Mouse (Mus musculus): ENCODE data around the gene Rplp2. TPM values are rescaled to one million over a fixed set of nuclear protein-coding genes. Genes with fewer than 3 reads are reported as not detected.

Gene Rplp2
- polyA plus RNA-seq, 1 experiment from 2014 or later: 941 TPM

DNA sequence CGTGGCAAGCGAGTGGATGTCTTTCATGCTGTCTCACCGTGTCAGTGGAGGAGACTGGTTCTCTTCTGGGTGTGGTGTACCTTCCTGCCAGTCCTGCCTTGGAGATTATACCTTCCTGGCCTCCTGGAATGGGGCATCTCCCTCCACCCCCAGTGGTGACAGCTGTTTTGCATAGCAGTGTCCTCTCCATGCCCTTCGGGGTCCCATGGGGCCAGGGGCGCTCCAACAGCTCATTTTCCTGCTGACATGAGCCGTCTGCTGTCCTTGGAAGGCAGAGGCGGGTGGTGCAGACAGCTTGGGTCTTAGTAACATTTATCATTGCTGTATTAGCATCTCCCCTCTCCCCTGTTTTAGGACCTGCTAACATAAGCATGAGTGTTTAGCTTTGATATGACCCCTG lies 40.0 kb downstream of the Rplp2 start:
- H3K4me3 ChIP-seq: no peak overlapping the region
- no peaks in the 10 kb centered on the region for H3K9me3 ChIP-seq (replicated peaks)
- H3K27ac ChIP-seq (ENCODE audit: poor library complexity, severe bottlenecking): no peak overlapping the region
- peaks cover 20% of the 10 kb centered on the region for H3K36me3 ChIP-seq
- peaks cover 19% of the 10 kb centered on the region for H3K4me1 ChIP-seq (replicated peaks)
- ATAC-seq (ENCODE audit: insufficient number of reproducible peaks, low FRiP score): no peak
- 69% methylated on average over 7 of the region's 7 CpGs for WGBS
- H3K27me3 ChIP-seq (replicated peaks): peaks cover 13% of the 10 kb centered on the region
- H3K9ac ChIP-seq: no peak overlapping the region
- no peak overlapping the region for H3K4me2 ChIP-seq

DNA sequence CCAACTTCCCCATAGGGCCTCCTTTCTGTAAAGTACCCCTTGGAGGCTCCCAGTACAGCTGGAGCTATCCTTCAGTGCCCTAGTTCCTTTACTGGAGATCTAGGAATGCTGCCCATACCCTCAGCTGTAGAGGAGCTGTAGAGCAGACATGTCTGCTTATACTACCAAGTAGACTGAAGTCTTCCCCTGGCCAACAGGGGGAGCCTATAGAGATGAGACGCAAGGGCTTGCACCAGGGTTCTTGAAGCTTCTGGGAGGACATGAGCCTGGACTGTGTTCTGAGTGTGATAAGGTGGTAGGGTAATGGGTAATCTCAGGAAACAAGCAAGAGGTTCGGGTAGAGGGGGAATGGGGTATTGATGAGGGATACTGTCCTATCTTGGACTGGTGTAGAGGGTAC lies 44.0 kb downstream of the Rplp2 start:
- H3K9ac ChIP-seq: no peak overlapping the region
- no peak for ATAC-seq (ENCODE audit: insufficient number of reproducible peaks, low FRiP score)
- H3K27me3 ChIP-seq (replicated peaks): no peaks in the 10 kb centered on the region
- no peaks in the 10 kb centered on the region for H3K9me3 ChIP-seq (replicated peaks)
- H3K4me2 ChIP-seq: no peak overlapping the region
- H3K4me1 ChIP-seq (replicated peaks): 0 out of 2 replicates have a peak, but pooled peaks cover 2% of the 10 kb centered on the region
- H3K4me3 ChIP-seq: no peak overlapping the region
- H3K27ac ChIP-seq (ENCODE audit: poor library complexity, severe bottlenecking): no peak overlapping the region
- WGBS: 67% methylated on average over 2 of the region's 2 CpGs
- peaks cover 53% of the 10 kb centered on the region for H3K36me3 ChIP-seq

DNA sequence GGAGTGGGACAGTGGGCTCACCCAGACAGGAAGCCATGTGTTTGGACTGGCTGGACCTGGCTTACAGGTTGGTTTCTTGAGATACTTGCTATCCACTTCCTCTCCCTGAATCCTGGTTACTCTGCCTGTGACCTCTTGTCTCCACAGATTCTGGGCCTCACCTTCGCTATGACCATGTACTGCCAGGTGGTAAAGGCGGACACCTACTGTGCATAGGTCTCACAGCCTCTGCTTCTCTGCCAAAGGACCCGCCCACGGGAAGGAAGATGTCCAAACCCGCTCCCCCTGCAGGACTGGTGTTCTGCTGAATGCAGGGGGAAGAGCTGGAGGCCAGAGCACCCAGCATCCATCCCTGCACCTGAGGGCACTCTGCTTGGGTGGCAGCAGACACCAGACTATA lies 45.6 kb downstream of the Rplp2 start:
- Histone ChIP-seq H3K9me3 (replicated peaks) (no peaks in the 10 kb centered on the region), H3K9ac (no peak overlapping the region), H3K36me3 (peaks cover 53% of the 10 kb centered on the region), H3K27ac (ENCODE audit: poor library complexity, severe bottlenecking) (no peak overlapping the region), H3K4me1 (replicated peaks) (peaks cover 11% of the 10 kb centered on the region), H3K4me2 (no peak overlapping the region), H3K4me3 (no peak overlapping the region), H3K27me3 (replicated peaks) (no peaks in the 10 kb centered on the region)
- 87% methylated on average over 5 of the region's 5 CpGs for WGBS
- no peak for ATAC-seq (ENCODE audit: insufficient number of reproducible peaks, low FRiP score)

DNA sequence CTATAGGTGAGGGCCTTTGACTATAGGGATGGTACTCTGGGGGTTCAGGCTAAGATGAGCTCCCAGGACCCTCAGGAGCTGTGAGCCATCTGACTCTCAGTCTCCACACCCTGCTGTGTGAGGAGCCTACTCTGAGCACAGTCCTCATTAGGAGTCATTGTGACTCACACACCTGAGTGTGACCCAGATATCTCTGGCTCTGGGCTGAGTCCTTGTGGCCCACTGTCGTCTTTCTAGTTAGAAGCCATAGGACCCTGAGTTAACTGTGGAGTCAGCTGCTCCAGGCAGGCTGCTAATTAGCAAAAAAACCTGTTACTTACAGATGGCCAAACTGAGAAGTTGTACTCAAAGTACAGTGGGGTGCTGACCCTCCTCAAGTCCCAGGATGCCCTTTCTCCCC lies 46.6 kb downstream of the Rplp2 start:
- Histone ChIP-seq H3K4me3 (no peak overlapping the region), H3K27me3 (replicated peaks) (no peaks in the 10 kb centered on the region), H3K27ac (ENCODE audit: poor library complexity, severe bottlenecking) (no peak overlapping the region), H3K4me1 (replicated peaks) (peaks cover 14% of the 10 kb centered on the region), H3K9ac (no peak overlapping the region), H3K9me3 (replicated peaks) (no peaks in the 10 kb centered on the region), H3K36me3 (peaks cover 51% of the 10 kb centered on the region), H3K4me2 (no peak overlapping the region)
- 76% methylated on average over 1 of the region's 1 CpGs for WGBS
- ATAC-seq (ENCODE audit: insufficient number of reproducible peaks, low FRiP score): no peak

DNA sequence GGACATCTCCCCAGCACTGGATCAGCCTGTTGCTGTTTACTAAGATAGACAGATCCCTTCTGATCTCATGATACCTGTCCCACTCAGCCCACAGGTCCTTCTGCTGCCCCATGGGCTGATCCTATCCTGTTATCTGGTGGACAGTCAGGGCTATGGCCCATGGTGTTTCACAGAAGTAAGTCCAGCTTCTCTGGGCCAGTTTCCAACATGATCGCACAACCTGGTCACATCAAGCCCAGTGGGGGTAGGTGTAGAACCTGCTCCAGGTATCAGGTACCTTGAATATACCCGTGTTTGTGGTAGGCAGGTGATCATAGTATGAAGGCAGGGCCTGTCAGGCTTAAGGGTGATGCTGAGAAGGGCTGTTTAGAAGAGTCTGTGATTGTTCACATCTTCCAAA lies 48.2 kb downstream of the Rplp2 start:
- H3K27me3 ChIP-seq (replicated peaks): no peaks in the 10 kb centered on the region
- no peak overlapping the region for H3K4me2 ChIP-seq
- no peak for ATAC-seq (ENCODE audit: insufficient number of reproducible peaks, low FRiP score)
- WGBS: 88% methylated on average over 2 of the region's 2 CpGs
- H3K9me3 ChIP-seq (replicated peaks): no peaks in the 10 kb centered on the region
- peaks cover 21% of the 10 kb centered on the region for H3K4me1 ChIP-seq (replicated peaks)
- no peak overlapping the region for H3K4me3 ChIP-seq
- peaks cover 56% of the 10 kb centered on the region for H3K36me3 ChIP-seq
- H3K9ac ChIP-seq: no peak overlapping the region
- H3K27ac ChIP-seq (ENCODE audit: poor library complexity, severe bottlenecking): no peak overlapping the region

DNA sequence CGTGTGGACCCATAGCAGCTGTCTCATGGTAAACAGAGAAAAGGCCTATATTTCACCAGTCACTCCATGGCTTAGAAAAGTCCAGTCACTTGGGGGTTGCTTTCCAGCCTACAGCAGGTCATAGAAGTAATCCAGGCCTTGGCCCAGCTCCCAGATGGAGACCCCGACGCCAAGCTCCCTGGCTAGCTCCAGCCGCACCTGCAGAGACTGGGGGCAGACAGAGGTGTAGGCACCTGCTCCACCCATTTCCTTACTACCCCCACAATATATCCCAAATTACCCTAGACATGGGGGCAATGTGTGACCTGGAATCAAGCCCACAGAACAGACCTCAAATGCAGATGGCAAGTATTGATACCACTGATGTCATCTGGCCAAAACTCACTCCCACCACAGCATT lies 48.8 kb downstream of the Rplp2 start:
- peaks cover 50% of the 10 kb centered on the region for H3K36me3 ChIP-seq
- H3K9me3 ChIP-seq (replicated peaks): no peaks in the 10 kb centered on the region
- no peak overlapping the region for H3K4me2 ChIP-seq
- H3K9ac ChIP-seq: no peak overlapping the region
- H3K27me3 ChIP-seq (replicated peaks): no peaks in the 10 kb centered on the region
- no peak overlapping the region for H3K4me3 ChIP-seq
- H3K27ac ChIP-seq (ENCODE audit: poor library complexity, severe bottlenecking): no peak overlapping the region
- H3K4me1 ChIP-seq (replicated peaks): peaks cover 21% of the 10 kb centered on the region
- 82% methylated on average over 4 of the region's 4 CpGs for WGBS
- no peak for ATAC-seq (ENCODE audit: insufficient number of reproducible peaks, low FRiP score)

DNA sequence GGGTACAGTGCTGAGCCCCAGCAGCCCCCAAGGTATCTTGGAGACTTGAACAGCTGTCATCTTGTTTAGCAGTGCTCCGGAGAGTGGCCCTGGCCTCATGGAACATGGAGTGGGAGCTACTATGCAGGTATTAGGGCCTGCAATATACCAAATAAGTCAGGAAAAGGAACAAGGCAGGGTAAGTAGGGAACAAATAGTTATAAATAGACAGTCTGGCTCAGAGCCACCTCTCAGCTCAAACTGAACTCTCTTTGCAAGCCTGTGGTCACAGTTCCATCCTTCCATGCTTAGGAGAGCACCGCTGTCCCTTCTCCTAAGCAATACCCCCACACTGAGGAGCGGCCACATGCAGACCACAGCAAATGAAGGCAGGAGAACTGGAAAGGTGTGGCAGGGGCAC lies 50.4 kb downstream of the Rplp2 start:
- H3K4me2 ChIP-seq: no peak overlapping the region
- no peak overlapping the region for H3K27ac ChIP-seq (ENCODE audit: poor library complexity, severe bottlenecking)
- WGBS: 83% methylated on average over 3 of the region's 3 CpGs
- H3K4me1 ChIP-seq (replicated peaks): peaks cover 21% of the 10 kb centered on the region
- H3K27me3 ChIP-seq (replicated peaks): no peaks in the 10 kb centered on the region
- no peaks in the 10 kb centered on the region for H3K9me3 ChIP-seq (replicated peaks)
- H3K4me3 ChIP-seq: no peak overlapping the region
- no peak for ATAC-seq (ENCODE audit: insufficient number of reproducible peaks, low FRiP score)
- H3K9ac ChIP-seq: no peak overlapping the region
- H3K36me3 ChIP-seq: peaks cover 41% of the 10 kb centered on the region

Other genes with a start within 250 kb of the Rplp2 start
- 1.3 and 1.4 TPM in 2 replicates for gene Lmntd2, start 233.3 kb upstream of the Rplp2 start, polyA plus RNA-seq (2016; fragmentation: Nextera tagmentation; extraction: Ambion mirVana)
- 12.9 and 16.2 TPM in 2 replicates for gene Rassf7, start 231.5 kb upstream of the Rplp2 start, polyA plus RNA-seq (2016; fragmentation: Nextera tagmentation; extraction: Ambion mirVana)
- 56.4 and 59.3 TPM in 2 replicates for gene Phrf1, start 218.6 kb upstream of the Rplp2 start, polyA plus RNA-seq (2016; fragmentation: Nextera tagmentation; extraction: Ambion mirVana)
- gene Irf7, start 180.9 kb upstream of the Rplp2 start, polyA plus RNA-seq (2016; fragmentation: Nextera tagmentation; extraction: Ambion mirVana): 1.1 and 1.7 TPM in 2 replicates
- gene Cdhr5, start 170.6 kb upstream of the Rplp2 start, polyA plus RNA-seq (2016; fragmentation: Nextera tagmentation; extraction: Ambion mirVana): not detected in 2 replicates
- gene Sct, start 168.2 kb upstream of the Rplp2 start, polyA plus RNA-seq (2016; fragmentation: Nextera tagmentation; extraction: Ambion mirVana): 0.64 TPM in 1 of 2 replicates, not detected in the other
- gene Drd4, start 155.4 kb upstream of the Rplp2 start, polyA plus RNA-seq (2016; fragmentation: Nextera tagmentation; extraction: Ambion mirVana): 0.06 and 0.15 TPM in 2 replicates
- gene Deaf1, start 119.7 kb upstream of the Rplp2 start, polyA plus RNA-seq (2016; fragmentation: Nextera tagmentation; extraction: Ambion mirVana): 34.3 and 35.6 TPM in 2 replicates
- 37.4 and 40.1 TPM in 2 replicates for gene Tmem80, start 119.6 kb upstream of the Rplp2 start, polyA plus RNA-seq (2016; fragmentation: Nextera tagmentation; extraction: Ambion mirVana)
- gene Eps8l2, start 108.5 kb upstream of the Rplp2 start, polyA plus RNA-seq (2016; fragmentation: Nextera tagmentation; extraction: Ambion mirVana): 0.73 and 1.3 TPM in 2 replicates
- 276 and 284 TPM in 2 replicates for gene Taldo1, start 55.2 kb upstream of the Rplp2 start, polyA plus RNA-seq (2016; fragmentation: Nextera tagmentation; extraction: Ambion mirVana)
- gene Gatd1, start 33.2 kb upstream of the Rplp2 start, polyA plus RNA-seq (2016; fragmentation: Nextera tagmentation; extraction: Ambion mirVana): 25.5 and 26.7 TPM in 2 replicates
- gene Cend1, start 17.9 kb upstream of the Rplp2 start, polyA plus RNA-seq (2016; fragmentation: Nextera tagmentation; extraction: Ambion mirVana): 13.9 and 14.6 TPM in 2 replicates
- gene Slc25a22, start 9.5 kb upstream of the Rplp2 start, polyA plus RNA-seq (2016; fragmentation: Nextera tagmentation; extraction: Ambion mirVana): 19.3 and 20.7 TPM in 2 replicates
- gene Pidd1, start 3.3 kb upstream of the Rplp2 start, polyA plus RNA-seq (2016; fragmentation: Nextera tagmentation; extraction: Ambion mirVana): 12.0 and 14.3 TPM in 2 replicates
- 42.3 and 43.3 TPM in 2 replicates for gene Pnpla2, start 7.8 kb downstream of the Rplp2 start, polyA plus RNA-seq (2016; fragmentation: Nextera tagmentation; extraction: Ambion mirVana)
- gene Cracr2b, start 13.7 kb downstream of the Rplp2 start, polyA plus RNA-seq (2016; fragmentation: Nextera tagmentation; extraction: Ambion mirVana): 16.6 and 17.5 TPM in 2 replicates
- gene Cd151, start 20.0 kb downstream of the Rplp2 start, polyA plus RNA-seq (2016; fragmentation: Nextera tagmentation; extraction: Ambion mirVana): 27.4 and 30.6 TPM in 2 replicates
- 60.7 and 64.7 TPM in 2 replicates for gene Polr2l, start 27.8 kb downstream of the Rplp2 start, polyA plus RNA-seq (2016; fragmentation: Nextera tagmentation; extraction: Ambion mirVana)
- 57.5 and 57.6 TPM in 2 replicates for gene Tspan4, start 27.9 kb downstream of the Rplp2 start, polyA plus RNA-seq (2016; fragmentation: Nextera tagmentation; extraction: Ambion mirVana)
- gene Chid1, start 92.5 kb downstream of the Rplp2 start, polyA plus RNA-seq (2016; fragmentation: Nextera tagmentation; extraction: Ambion mirVana): 35.9 and 38.6 TPM in 2 replicates
- gene Ap2a2, start 114.8 kb downstream of the Rplp2 start, polyA plus RNA-seq (2016; fragmentation: Nextera tagmentation; extraction: Ambion mirVana): 70.2 and 70.7 TPM in 2 replicates
- gene Muc6, start 207.9 kb downstream of the Rplp2 start, polyA plus RNA-seq (2016; fragmentation: Nextera tagmentation; extraction: Ambion mirVana): 0.06 and 0.11 TPM in 2 replicates
- 0.31 and 0.51 TPM in 2 replicates for gene Muc2, start 243.0 kb downstream of the Rplp2 start, polyA plus RNA-seq (2016; fragmentation: Nextera tagmentation; extraction: Ambion mirVana)

All from heart, embryonic 12.5 days (tissue).